Mouse (Mus musculus) heart, postnatal 14 days (tissue): ENCODE results near the gene Ltbr. TPM values are rescaled to one million over a fixed set of nuclear protein-coding genes. Genes with fewer than 3 reads are reported as not detected.

Source experiments
- DNase-seq, 2 experiments: peaks; one replicate each; pipeline ENCODE4 v3.0.0; 2021 to 2022
- intact Hi-C: fragments of 180-260 bp; cut with DNase I; formaldehyde crosslinking; loops from one replicate; pipeline ENCODE4 v1.15.1; 2025
- long read RNA-seq, 2 experiments: library from polyadenylated mRNA; stranded (forward); transcript quantifications; one replicate each; pipeline ENCODE4 v2.0.0; 2021
- total RNA-seq, 2 experiments: library from RNA; stranded (reverse); gene quantifications; 2 replicates each; pipeline ENCODE4 v1.2.3; 2021

Gene Ltbr
- 10 to 100 TPM; 34.6 to 36.0 TPM for total RNA-seq
- long read RNA-seq, experiment 1, transcript Ltbr-201 (10 exons, 2,107 nt), result major isoform, 13 of 20 reads
- long read RNA-seq, experiment 1, partial matches to known transcripts, result 7 of 20 reads
- long read RNA-seq, experiment 1, other reads (novel, unspliced or antisense), result 0 of 20 reads
- long read RNA-seq, experiment 2, transcript Ltbr-201 (10 exons, 2,107 nt), result major isoform, 10 of 13 reads
- long read RNA-seq, experiment 2, partial matches to known transcripts, result 3 of 13 reads
- long read RNA-seq, experiment 2, other reads (novel, unspliced or antisense), result 0 of 13 reads

DNA sequence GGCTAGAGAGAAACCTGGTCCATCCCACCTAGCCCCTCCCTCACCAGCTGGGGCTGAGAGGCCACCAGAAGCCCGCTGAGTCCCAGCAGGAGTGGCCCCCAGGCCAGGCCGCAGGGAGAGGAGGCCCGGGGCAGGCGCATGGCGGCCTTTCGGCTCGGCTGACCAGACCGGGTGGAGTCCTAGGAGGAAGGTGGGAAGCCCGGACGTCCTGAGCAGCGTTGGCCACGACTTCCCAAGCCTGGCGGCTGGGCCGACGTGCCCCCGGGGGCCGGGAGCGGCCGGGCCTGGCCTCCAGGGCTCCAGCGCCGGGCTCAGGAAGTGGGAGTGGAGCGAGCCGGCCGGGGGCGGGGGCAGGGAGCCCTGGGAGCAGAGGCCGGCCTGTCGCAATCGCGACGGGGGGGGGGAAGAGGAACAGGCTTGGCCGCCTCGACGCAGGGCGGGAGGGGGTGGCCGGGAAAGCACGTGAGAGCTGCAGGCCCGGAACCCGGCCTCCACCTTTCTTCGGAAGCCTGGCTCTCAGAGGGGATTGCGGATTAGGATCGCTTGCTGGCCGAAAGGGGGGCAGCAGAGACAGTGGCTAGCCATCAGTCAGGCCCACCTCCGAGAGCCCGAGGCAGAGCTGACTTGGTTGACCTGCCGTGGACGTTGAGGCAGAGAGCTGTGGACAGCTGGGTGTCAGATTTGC is at the start of gene Ltbr:
Ltbr (minus strand) TSS at position 340 of the 685 bp plus-strand sequence.
- peak; percentile 90 to 94 for DNase-seq
- intact Hi-C loops, result loop anchor here (2.0 to 5.0 kb wide), 2 partner anchors 37 to 306 kb away; partner anchors contain the start of gene Zfp384

DNA sequence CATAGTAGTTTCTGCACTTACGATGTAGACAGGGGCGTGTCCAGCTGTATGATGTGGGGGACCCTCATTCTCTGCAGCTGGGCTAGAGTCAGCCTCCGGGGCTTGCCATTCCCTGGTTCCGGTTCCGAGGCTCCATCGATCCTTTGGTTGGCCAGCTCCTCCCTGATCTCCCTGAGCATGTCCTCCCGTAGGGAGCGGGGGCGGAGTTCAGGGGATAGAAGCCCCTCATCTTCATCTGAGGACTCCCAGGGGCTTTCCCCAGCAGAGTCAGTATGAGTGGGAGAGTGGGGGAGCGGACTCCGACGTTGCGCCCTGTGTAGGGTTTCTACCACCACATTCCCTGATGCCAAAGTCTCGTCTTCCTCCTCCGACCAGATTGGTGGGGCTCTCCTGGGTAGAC is 49.3 kb upstream of the Ltbr start:
- DNase-seq, result no peak
- intact Hi-C loops, result loop anchor here (2.0 to 5.0 kb wide), 2 partner anchors 32 to 146 kb away; partner anchors contain the start of gene Vamp1

DNA sequence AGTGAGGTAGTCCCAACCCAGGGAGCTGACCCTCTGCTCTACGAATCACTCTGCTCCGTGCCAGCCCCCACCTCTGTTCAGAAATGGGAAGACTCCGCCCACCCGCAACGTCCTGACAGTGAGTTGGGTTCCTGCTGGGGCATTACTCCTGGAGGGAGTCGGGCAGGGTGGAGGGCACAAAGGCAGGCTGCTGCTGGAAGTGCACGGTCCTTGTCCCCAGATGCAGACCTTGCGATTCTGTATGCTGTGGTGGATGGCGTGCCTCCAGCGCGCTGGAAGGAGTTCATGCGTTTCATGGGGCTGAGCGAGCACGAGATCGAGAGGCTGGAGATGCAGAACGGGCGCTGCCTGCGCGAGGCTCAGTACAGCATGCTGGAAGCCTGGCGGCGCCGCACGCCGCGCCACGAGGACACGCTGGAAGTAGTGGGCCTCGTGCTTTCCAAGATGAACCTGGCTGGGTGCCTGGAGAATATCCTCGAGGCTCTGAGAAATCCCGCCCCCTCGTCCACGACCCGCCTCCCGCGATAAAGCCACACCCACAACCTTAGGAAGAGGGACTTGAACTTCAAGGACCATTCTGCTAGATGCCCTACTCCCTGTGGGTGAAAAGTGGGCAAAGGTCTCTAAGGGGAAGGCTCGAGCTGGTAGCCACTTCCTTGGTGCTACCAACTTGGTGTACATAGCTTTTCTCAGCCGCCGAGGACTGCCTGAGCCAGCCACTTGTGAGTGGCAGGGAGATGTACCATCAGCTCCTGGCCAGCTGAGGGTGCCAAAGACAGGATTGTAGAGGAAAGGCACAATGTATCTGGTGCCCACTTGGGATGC is 48.0 kb upstream of the Ltbr start:
- DNase-seq, result peak; percentile 50 to 56
- intact Hi-C loops, result loop anchor here (2.0 to 5.0 kb wide), 2 partner anchors 31 to 144 kb away; partner anchors contain the start of gene Vamp1

DNA sequence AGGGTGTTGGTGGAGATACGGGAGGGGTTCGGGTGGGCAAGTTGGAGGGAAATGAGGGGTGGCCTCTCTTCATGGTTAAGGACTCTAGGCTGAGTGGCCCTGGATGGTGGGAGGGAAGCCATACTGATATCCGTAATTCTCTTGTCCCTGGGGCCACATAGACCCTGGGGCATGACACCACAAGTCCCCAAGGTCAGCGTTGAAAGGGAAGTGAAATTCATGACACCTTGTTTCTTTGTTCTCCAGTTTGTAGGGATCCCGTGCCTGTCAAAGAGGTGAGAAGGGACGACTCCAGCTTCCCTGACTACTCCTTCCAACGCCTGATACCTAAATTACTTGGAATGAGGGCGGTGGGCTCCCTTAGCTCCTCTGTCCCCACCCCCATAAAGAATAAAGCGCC is 47.2 kb upstream of the Ltbr start:
- intact Hi-C loops, result loop anchor here (5.0 kb wide), 1 partner anchor 144 kb away; the partner anchor contains the start of gene Vamp1
- DNase-seq, result no peak

DNA sequence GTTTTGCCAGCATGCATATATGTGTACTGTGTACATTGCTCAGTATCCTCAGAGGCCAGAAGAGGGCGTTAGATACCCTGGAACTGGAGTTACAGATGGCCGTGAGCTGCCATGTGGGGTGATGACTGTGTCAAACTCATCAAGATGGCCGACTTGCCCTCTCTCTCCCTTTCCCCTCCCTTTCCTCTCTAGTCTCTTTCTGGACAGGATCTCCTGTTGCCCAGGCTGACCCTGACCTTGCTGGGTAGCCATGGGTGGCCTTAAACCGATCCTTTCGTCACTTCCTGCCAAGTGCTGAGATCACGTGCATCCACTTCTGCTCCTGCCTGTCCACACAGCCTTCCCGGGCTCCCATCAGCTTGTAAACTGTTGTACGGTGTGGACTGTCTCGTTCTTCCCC is 46.3 kb upstream of the Ltbr start:
- no peak for DNase-seq
- intact Hi-C loops, result loop anchor here (5.0 kb wide), 1 partner anchor 143 kb away; the partner anchor contains the start of gene Vamp1

DNA sequence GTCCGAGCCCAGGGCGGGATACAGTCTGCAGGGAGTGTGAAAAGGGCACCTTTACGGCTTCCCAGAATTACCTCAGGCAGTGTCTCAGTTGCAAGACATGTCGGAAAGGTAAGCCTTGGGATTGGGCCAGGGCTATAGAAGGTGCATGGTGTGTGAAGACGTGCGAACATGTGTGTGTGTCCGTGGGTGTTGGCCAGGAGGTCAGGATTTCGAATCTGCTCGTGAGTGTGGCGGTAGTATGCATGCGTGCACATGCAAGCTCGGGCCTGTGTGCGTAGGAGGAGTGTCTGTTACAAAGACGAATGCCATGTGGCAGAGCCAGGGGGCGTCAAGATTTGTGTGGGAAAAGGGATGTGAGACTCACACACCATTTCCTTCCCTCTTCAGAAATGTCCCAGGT is 43.6 kb upstream of the Ltbr start:
- no peak for DNase-seq
- intact Hi-C loops, result no loop called here

DNA sequence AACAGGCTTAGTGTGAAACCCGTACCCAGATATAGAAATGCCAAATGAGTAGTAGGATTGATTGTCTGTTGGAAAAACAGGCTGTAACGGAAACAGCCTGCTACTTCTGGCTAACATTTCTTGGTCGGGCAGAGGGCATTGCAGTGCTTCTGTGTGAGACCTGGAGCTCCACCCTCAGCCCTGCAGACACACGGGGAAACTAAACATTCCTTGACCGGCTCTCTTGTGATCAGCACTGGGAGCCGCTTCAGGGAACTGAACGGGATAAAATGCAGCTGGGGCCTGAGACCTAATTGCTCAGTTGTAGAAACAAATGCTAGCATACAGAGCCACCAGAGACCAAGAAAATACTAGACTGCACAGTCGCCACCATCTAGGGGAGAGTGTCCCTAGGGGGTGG is 42.6 kb upstream of the Ltbr start:
- intact Hi-C loops, result no loop called here
- no peak for DNase-seq

DNA sequence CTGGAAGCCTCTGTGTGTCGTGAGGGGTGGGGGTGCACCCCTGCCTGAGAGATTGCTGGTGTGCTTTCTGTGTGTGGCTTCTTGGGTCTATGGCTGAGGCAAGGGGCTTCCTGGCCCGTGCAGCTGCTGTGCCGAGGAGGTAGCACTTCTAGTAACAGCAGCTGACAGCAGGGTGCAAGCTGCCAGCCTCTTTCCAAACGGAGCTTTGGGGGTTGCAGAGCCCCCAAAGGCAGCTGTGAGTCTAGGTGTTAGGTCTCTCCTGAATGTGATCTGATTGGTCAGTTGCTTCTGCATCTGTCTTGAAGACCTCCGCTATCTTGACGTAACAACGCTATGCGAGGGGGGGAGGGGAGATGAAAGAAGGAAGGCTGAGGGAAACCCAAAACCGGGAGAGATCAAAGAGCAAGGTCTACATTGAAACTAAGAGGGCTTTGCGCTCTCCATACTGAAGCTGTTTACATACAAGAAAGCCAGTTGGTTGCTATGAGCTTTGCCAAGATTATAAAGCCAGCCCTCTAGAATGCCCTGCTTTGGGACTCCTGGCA is 41.6 kb upstream of the Ltbr start:
- DNase-seq, result no peak
- intact Hi-C loops, result no loop called here

DNA sequence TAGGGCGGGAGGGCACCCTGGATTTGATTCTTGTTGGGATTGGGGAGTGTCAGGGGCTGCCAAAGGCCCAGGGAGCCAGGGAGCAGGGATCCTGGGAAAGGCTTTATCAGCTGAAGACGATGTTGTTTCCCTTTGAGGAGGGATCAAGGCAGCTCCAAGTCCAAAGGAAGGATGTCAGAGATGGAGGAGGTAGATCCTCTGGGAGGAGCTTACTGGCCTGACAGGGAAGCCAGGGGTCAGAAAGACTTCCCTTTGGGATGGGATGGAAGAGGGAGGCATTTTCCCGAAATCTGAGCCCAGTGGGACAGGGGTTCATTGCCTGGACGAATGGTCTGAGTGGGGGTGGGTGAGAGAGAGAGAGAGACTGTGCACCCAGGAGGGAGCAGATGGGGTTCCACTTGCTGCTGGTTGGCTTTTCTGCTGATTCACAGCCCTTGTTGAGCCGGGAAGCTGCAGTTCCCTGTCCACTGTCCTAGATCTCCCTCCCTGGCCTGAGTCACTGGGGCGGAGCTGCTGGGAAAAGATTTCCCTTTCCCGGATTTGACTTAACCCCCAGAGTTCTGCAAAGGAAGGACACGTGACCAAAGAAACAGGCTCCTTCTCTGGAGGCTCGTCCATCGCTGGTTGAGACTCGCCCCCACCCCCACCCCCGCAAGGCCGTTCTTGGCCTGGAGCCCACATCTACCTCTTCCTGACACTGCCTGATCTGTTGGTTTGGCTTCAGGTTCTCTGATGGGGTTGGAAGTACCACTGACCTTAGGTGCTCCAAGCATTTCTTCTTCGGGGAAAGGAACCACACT is 40.9 kb upstream of the Ltbr start:
- intact Hi-C loops, result no loop called here
- peak; percentile 73 to 75 for DNase-seq

DNA sequence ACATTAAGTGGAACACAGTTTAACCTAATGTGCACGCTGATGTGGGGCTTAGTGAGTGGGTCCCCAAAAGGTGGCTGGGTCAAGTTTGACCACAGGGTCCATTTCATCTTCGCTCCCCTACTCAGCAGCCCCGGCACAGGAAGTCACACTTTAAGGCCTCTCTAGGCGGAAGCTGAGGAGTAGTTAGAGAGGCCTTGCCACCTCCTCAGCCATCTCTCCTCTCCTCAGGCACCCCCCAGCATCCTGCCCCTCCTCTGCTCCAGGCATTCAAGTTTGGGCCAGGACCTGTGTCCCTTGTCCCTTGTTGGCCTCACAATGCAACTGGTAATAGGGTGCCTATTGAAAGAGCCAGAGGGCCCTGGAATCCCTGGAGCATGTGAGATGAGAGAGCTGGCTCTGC is 40.0 kb upstream of the Ltbr start:
- intact Hi-C loops, result no loop called here
- no peak for DNase-seq

DNA sequence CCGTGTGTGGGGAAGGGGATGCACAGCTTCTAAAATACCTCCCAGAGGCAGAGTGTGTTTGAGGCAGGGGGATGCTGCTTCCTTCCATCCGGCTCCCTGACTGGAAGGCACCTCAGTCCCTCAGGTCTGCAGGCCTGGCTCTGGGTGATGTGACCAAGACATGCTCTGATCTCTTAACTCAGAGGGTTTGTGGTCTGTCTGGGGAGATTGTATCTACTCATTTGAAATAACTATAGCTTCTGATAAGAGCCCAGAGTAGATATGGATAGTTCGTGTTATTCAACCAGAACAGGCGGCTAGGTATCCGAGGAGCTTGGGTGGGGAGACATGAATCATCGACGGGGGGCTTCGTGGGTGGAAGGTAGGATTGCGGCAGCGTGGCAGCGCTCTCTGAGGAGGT is 39.5 kb upstream of the Ltbr start:
- intact Hi-C loops, result no loop called here

DNA sequence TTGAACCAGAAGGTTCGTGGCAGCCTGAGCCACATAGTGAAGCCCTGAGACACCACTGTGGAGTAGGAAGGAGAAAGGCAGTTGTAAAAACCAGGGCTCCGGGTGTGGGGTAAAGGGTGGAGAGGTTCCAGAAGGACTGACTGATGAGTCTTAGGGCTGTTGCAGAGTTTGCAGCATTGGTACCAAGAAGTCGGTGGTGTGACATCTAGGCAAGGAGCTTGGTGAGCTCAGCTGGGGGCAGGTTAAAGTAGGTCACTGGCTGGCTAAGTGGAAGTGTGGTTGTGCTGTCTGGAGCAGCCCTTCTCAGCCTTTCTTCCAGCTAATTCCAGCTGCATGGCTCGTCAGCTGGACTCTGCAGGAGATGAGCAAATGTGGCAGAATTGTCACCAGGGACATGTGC is 39.1 kb upstream of the Ltbr start:
- intact Hi-C loops, result no loop called here

More for the DNA sequence above, 39.5 kb upstream of the Ltbr start:
- DNase-seq, result no peak

DNA sequence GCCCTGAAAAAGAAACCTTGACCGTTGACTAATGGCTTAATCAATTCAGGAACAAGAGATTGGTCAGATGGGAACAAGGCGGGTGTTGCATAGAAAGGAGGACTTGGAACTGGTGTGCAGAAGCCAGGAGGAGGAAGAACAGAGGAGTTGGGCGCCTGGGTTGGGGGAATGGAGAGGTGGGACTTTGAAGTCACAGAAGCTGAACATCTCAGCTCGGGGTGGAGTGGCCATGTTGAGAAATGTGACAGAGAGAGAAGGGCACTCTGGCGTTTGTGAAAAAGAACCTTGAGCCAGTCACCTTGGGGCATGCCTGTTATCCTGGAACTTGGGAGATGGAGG is 38.3 kb upstream of the Ltbr start:
- no peak for DNase-seq
- intact Hi-C loops, result no loop called here

More for the DNA sequence above, 39.1 kb upstream of the Ltbr start:
- DNase-seq, result no peak

DNA sequence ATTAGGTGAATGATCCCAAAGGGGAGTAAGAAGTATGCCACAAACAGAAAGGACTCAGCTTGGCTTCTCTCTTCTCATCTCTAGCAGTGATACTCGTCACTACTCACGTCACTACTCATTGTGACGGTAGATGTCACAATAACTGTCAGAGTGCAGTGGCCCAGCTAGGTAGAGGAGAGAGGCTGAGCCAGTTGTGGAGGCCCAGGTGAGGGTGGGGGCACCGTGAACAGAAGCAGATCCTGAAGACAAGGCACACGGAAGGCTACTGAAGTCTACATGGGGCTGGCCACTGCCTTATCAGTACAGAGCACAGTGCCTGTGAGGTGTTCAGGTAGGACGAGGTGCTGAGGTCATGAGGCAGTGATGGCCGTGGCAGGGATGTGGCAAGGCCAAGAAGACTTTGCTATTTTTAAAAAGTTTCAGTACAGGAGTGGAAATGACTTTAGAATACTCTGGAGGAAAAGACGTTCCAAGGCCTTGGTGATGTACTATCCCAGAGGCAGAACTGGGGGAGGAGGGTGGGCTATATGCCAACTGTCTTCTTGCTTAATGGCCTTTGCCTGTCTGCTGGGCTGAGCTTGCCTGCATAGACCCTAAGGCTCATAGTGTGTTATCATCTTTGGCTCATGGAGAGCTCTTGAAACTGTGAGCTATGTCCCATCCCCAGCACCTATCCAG is 37.8 kb upstream of the Ltbr start:
- intact Hi-C loops, result loop anchor here (2.0 kb wide), 1 partner anchor 39 kb away; the partner anchor contains the start of gene Ltbr
- DNase-seq, result peak; percentile 58 to 64

DNA sequence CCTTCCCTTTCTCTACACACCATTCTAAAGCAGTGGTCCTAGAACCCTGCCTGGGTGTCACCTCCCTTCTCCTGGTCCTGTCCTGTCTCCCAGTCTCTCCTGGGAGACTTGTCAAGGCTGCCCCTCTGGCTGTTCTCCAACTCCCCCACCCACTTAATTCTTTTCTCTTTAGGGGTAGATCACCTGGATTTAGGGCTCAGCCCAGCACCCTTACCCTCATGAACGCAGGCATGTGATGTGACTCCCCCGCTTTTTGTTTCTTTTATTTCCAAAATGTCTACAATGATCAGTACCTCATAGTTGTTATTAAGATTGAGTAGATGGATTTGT is 37.3 kb upstream of the Ltbr start:
- DNase-seq, result no peak
- intact Hi-C loops, result loop anchor here (2.0 kb wide), 1 partner anchor 38 kb away; the partner anchor contains the start of gene Ltbr

DNA sequence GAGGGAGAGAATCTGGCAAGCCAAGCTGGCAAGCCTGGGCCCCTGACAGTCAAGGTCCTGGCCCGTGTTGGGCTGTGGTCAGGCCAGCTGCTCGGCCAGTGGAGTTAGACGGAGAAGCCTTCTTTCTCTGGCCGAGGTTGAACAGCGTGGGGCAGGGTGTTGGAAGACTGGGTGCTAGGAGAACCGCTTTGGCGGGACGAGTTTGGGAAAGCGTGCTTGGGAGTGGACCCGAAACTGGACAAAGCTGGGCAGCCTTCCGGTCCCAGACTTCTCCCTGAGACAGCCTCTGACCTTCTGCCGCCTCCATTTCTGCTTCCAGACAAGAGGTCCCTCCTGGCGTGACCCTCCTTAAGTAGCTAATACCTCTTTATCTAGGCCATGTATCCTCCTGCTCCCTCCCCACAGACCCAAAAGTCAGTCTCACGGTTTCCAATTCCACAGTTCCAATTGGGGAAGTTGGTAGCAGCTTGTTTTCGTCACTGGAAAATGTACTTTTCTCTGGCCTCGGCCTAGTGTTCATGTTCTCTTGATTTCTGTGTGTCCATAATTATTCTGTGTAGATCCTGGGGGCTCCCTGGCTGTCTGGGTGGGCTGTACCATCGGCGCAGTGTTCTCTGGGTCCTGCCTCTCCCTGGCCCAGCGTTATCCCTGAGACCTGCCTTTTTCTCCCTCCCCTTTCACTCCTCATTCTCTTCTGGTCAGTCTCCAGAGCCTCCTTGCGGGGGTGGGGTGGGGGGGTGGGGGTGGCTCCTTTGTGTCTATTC is 36.7 kb upstream of the Ltbr start:
- peak; percentile 47 to 68 for DNase-seq
- intact Hi-C loops, result loop anchor here (2.0 kb wide), 1 partner anchor 38 kb away; the partner anchor contains the start of gene Ltbr

DNA sequence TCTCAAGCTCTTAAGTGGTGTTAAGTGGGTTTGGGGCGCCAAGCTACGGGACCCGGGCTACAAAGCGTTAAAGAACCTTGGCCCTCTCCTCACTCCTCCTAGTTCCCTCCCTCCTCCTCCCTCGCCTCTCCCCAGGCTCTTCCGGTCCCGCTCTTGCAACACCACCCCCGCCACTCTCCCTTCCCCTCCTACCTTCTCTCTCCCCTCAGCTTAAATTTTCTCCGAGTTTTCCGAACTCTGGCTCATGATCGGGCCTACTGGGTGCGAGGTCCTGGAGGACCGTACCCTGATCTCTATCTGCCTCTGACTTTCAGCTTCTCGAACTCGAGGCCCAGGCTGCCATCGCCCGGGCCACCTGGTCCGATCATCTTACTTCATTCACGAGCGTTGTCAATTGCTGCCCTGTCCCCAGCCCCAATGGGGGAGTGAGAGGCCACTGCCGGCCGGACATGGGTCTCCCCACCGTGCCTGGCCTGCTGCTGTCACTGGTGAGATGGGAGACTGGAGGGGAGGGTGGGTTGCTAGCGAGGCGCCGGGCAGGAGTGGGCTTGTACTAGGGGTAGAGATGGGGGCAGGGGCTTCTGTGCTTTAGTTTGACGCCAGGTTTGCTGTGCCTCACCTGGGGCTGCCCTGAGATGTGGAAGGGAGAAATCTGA is 36.0 kb upstream of the Ltbr start:
- peak; percentile 72 to 75 for DNase-seq
- intact Hi-C loops, result loop anchor here (2.0 kb wide), 2 partner anchors 19 to 37 kb away; partner anchors contain the start of gene Ltbr
